ENCODE assay signal across 19 mouse cellular contexts in genomic region chr19:10038364-10038763, GRCm38 (mm10). TPM values are rescaled to one million over a fixed set of nuclear protein-coding genes. Genes with fewer than 3 reads are reported as not detected.
DNase-seq lines count a peak whose midpoint lies in the region; ATAC-seq and TF ChIP-seq lines count a peak whose summit lies in the region.
"Had no signal": no experiment of that assay in that cellular context is flagged by ENCODE, and none has a peak within 500 bp of the region (broad histone marks: within the 10 kb centered on the region; RNA-seq: fewer than 3 reads in every experiment).

No protein-coding gene starts in this region.

- 74% methylated on average over 3 of the region's 3 CpGs for WGBS in heart, embryonic 12.5 days
- 48% methylated on average over 3 of the region's 3 CpGs for WGBS in kidney, adult 2 months
- WGBS in kidney, embryonic 14.5 days: 83% methylated on average over 3 of the region's 3 CpGs
- 43% methylated on average over 3 of the region's 3 CpGs for WGBS in lung, embryonic 15.5 days
- 76% methylated on average over 3 of the region's 3 CpGs for WGBS in stomach, postnatal 0 days

- DNase-seq in heart, postnatal 4 days: no peak
- DNase-seq in kidney, adult 2 months: peak; percentile 84
- DNase-seq in lung, adult 18-20 months: no peak
- DNase-seq in stomach, postnatal 0 days (ENCODE audit: low spot score): no peak
- DNase-seq: B cell, adult 2 months; cerebellum, adult 11 months; forebrain, postnatal 0 days; gastrocnemius, adult 2 months; right cerebral cortex, adult 18-20 months; thymus, postnatal 4 days had no signal

- ATAC-seq in heart, embryonic 12.5 days (ENCODE audit: insufficient number of reproducible peaks, low FRiP score): no peak
- ATAC-seq in kidney, embryonic 14.5 days (ENCODE audit: low FRiP score, low TSS enrichment): no peak
- ATAC-seq in lung, embryonic 15.5 days (ENCODE audit: borderline replicate concordance, extremely low read depth, low FRiP score, low TSS enrichment): no peak
- ATAC-seq in stomach, postnatal 0 days (ENCODE audit: low FRiP score, low TSS enrichment): no peak
- ATAC-seq: forebrain, postnatal 0 days; inflammation-experienced regulatory T-cells, adult 6 months; midbrain, embryonic 13.5 days had no signal

- TF ChIP-seq EP300 in stomach, postnatal 0 days (optimal IDR thresholded peaks at IDR 0.05): no peak

- peaks cover 20% of the 10 kb centered on the region; the same call in 1 of the 2 replicates for H3K36me3 ChIP-seq in heart, embryonic 12.5 days
- H3K36me3 ChIP-seq in kidney, adult 2 months (ENCODE audit: control insufficient read depth, insufficient read depth, low read length): no peaks in the 10 kb centered on the region
- no peaks in the 10 kb centered on the region for H3K36me3 ChIP-seq in kidney, embryonic 14.5 days (ENCODE audit: control insufficient read depth, insufficient read depth, low read length)
- H3K36me3 ChIP-seq in lung, embryonic 15.5 days: no peaks in the 10 kb centered on the region
- H3K36me3 ChIP-seq in stomach, postnatal 0 days (ENCODE audit: control insufficient read depth, insufficient read depth, low read length): no peaks in the 10 kb centered on the region
- H3K36me3 ChIP-seq: midbrain, embryonic 13.5 days had no signal

- H3K27me3 ChIP-seq in heart, embryonic 12.5 days (replicated peaks): no peaks in the 10 kb centered on the region
- H3K27me3 ChIP-seq in kidney, adult 2 months (replicated peaks; ENCODE audit: control insufficient read depth, insufficient read depth, low read length): no peaks in the 10 kb centered on the region
- H3K27me3 ChIP-seq in kidney, embryonic 14.5 days (ENCODE audit: control insufficient read depth, insufficient read depth, low read length): no peaks in the 10 kb centered on the region
- no peaks in the 10 kb centered on the region for H3K27me3 ChIP-seq in lung, embryonic 15.5 days
- H3K27me3 ChIP-seq in stomach, postnatal 0 days (ENCODE audit: control insufficient read depth, insufficient read depth, low read length): no peaks in the 10 kb centered on the region
- H3K27me3 ChIP-seq: Patski had no signal

- H3K9me3 ChIP-seq in heart, embryonic 12.5 days (replicated peaks): no peaks in the 10 kb centered on the region
- H3K9me3 ChIP-seq in kidney, embryonic 14.5 days (ENCODE audit: control insufficient read depth, low read length): no peaks in the 10 kb centered on the region
- no peaks in the 10 kb centered on the region for H3K9me3 ChIP-seq in lung, embryonic 15.5 days
- no peaks in the 10 kb centered on the region for H3K9me3 ChIP-seq in stomach, postnatal 0 days (ENCODE audit: control insufficient read depth, low read length)
- H3K9me3 ChIP-seq: midbrain, embryonic 13.5 days had no signal

- peak overlapping the region; percentile 42 for H3K4me2 ChIP-seq in heart, embryonic 12.5 days
- H3K4me2 ChIP-seq in kidney, embryonic 14.5 days (replicated peaks; ENCODE audit: low read depth, low read length): no peak overlapping the region
- H3K4me2 ChIP-seq in lung, embryonic 15.5 days: peak overlapping the region; percentile 2; the same call in 1 of the 2 replicates
- 0 out of 2 replicates have a peak overlapping the region, but pooled peaks have one; percentile 2 for H3K4me2 ChIP-seq in stomach, postnatal 0 days (replicated peaks; ENCODE audit: low read depth)
- H3K4me2 ChIP-seq: midbrain, embryonic 13.5 days had no signal

- no peak for TF ChIP-seq POLR2A in kidney, adult 2 months (IDR thresholded peaks at IDR 0.05; ENCODE audit: low read depth, low read length)

- H3K9ac ChIP-seq in heart, embryonic 12.5 days: no peak overlapping the region
- H3K9ac ChIP-seq in kidney, embryonic 14.5 days (ENCODE audit: low read depth, low read length): no peak overlapping the region
- H3K9ac ChIP-seq in lung, embryonic 15.5 days: no peak overlapping the region
- H3K9ac ChIP-seq in stomach, postnatal 0 days (ENCODE audit: low read length): 0 out of 2 replicates have a peak overlapping the region, but pooled peaks have one; percentile 5
- H3K9ac ChIP-seq: forebrain, postnatal 0 days; midbrain, embryonic 13.5 days had no signal

- no peak overlapping the region for H3K4me3 ChIP-seq in heart, embryonic 12.5 days
- H3K4me3 ChIP-seq in kidney, adult 2 months (ENCODE audit: insufficient read depth, low read depth, low read length): no peak overlapping the region
- no peak overlapping the region for H3K4me3 ChIP-seq in kidney, embryonic 14.5 days (ENCODE audit: low read length)
- no peak overlapping the region for H3K4me3 ChIP-seq in lung, embryonic 15.5 days
- H3K4me3 ChIP-seq in stomach, postnatal 0 days (ENCODE audit: low read depth, low read length): no peak overlapping the region
- H3K4me3 ChIP-seq: gastrocnemius, adult 2 months; left cerebral cortex, adult 2 months; midbrain, embryonic 13.5 days; myocyte had no signal

- H3K27ac ChIP-seq in heart, embryonic 12.5 days (ENCODE audit: poor library complexity, severe bottlenecking): peak overlapping the region; percentile 87
- H3K27ac ChIP-seq in kidney, adult 2 months (ENCODE audit: insufficient read depth, low read depth, low read length): peak overlapping the region; percentile 95
- H3K27ac ChIP-seq in kidney, embryonic 14.5 days (ENCODE audit: low read depth, low read length): no peak overlapping the region
- peak overlapping the region; percentile 93 for H3K27ac ChIP-seq in lung, embryonic 15.5 days
- 0 out of 2 replicates have a peak overlapping the region, but pooled peaks have one; percentile 20 for H3K27ac ChIP-seq in stomach, postnatal 0 days (replicated peaks)
- H3K27ac ChIP-seq: left cerebral cortex, adult 2 months; midbrain, embryonic 13.5 days had no signal

- TF ChIP-seq CTCF in kidney, adult 2 months (conservative IDR thresholded peaks at IDR 0.05; ENCODE audit: insufficient read depth, insufficient read length, low read depth, low read length): no peak
- no peak for TF ChIP-seq CTCF in stomach, postnatal 0 days (IDR thresholded peaks at IDR 0.05; ENCODE audit: low read depth)

- peaks cover 55% of the 10 kb centered on the region for H3K4me1 ChIP-seq in heart, embryonic 12.5 days (replicated peaks)
- peaks cover 26% of the 10 kb centered on the region; the same call in 1 of the 2 replicates for H3K4me1 ChIP-seq in kidney, adult 2 months (ENCODE audit: control insufficient read depth, insufficient read depth, low read length)
- peaks cover 27% of the 10 kb centered on the region for H3K4me1 ChIP-seq in kidney, embryonic 14.5 days (ENCODE audit: control insufficient read depth, insufficient read depth, low read length)
- peaks cover 72% of the 10 kb centered on the region for H3K4me1 ChIP-seq in lung, embryonic 15.5 days
- H3K4me1 ChIP-seq in stomach, postnatal 0 days (replicated peaks; ENCODE audit: control insufficient read depth, insufficient read depth): peaks cover 3% of the 10 kb centered on the region

RNA-seq across cellular contexts. Expression of gene Fads3, which starts 3.0 kb away (rescaled TPM):
- 40.7 and 45.2 TPM in 2 replicates for polyA plus RNA-seq in heart, embryonic 12.5 days (2016; fragmentation: Nextera tagmentation; extraction: Ambion mirVana)
- total RNA-seq in heart, postnatal 4 days (2021): 10 to 100 TPM; 55.6 to 55.7 TPM
- 382 and 459 TPM in 2 replicates for polyA plus RNA-seq in kidney, adult 2 months (2012; rRNA removed)
- polyA plus RNA-seq in kidney, embryonic 14.5 days (2014; fragmentation: Nextera tagmentation; extraction: Ambion mirVana): 8.3 and 10.4 TPM in 2 replicates
- polyA plus RNA-seq in lung, embryonic 15.5 days (2015; fragmentation: Nextera tagmentation; extraction: Ambion mirVana): 54.5 and 64.1 TPM in 2 replicates
- 27.5 and 31.2 TPM in 2 replicates for polyA plus RNA-seq in stomach, postnatal 0 days (2015; fragmentation: Nextera tagmentation; extraction: Ambion mirVana)
- polyA plus RNA-seq: inflammation-experienced regulatory T-cells, adult 6 months had no signal

RNA-seq across cellular contexts. Expression of gene Rab3il1, which starts 36.9 kb away (rescaled TPM):
- 38.0 and 39.7 TPM in 2 replicates for polyA plus RNA-seq in heart, embryonic 12.5 days (2016; fragmentation: Nextera tagmentation; extraction: Ambion mirVana)
- total RNA-seq in heart, postnatal 4 days (2021): 10 to 100 TPM; 12.2 to 12.5 TPM
- polyA plus RNA-seq in kidney, adult 2 months (2012; rRNA removed): 66.0 and 90.9 TPM in 2 replicates
- polyA plus RNA-seq in kidney, embryonic 14.5 days (2014; fragmentation: Nextera tagmentation; extraction: Ambion mirVana): 20.3 and 26.2 TPM in 2 replicates
- polyA plus RNA-seq in lung, embryonic 15.5 days (2015; fragmentation: Nextera tagmentation; extraction: Ambion mirVana): 31.5 and 33.1 TPM in 2 replicates
- 14.7 and 14.8 TPM in 2 replicates for polyA plus RNA-seq in stomach, postnatal 0 days (2015; fragmentation: Nextera tagmentation; extraction: Ambion mirVana)
- polyA plus RNA-seq: inflammation-experienced regulatory T-cells, adult 6 months had no signal

RNA-seq across cellular contexts. Expression of gene Best1, which starts 36.9 kb away (rescaled TPM):
- polyA plus RNA-seq in heart, embryonic 12.5 days (2016; fragmentation: Nextera tagmentation; extraction: Ambion mirVana): 0.32 and 0.34 TPM in 2 replicates
- total RNA-seq in heart, postnatal 4 days (2021): not detected
- 0.33 and 0.38 TPM in 2 replicates for polyA plus RNA-seq in kidney, adult 2 months (2012; rRNA removed)
- polyA plus RNA-seq in kidney, embryonic 14.5 days (2014; fragmentation: Nextera tagmentation; extraction: Ambion mirVana): 1.1 and 1.2 TPM in 2 replicates
- polyA plus RNA-seq in lung, embryonic 15.5 days (2015; fragmentation: Nextera tagmentation; extraction: Ambion mirVana): 1.1 TPM in 2 replicates
- polyA plus RNA-seq in stomach, postnatal 0 days (2015; fragmentation: Nextera tagmentation; extraction: Ambion mirVana): 0.36 and 0.58 TPM in 2 replicates
- total RNA-seq: hematopoietic stem cell, adult 5-6 weeks had no signal
- polyA plus RNA-seq: Patski had no signal

RNA-seq across cellular contexts. Expression of gene Fth1, which starts 58.0 kb away (rescaled TPM):
- polyA plus RNA-seq in heart, embryonic 12.5 days (2016; fragmentation: Nextera tagmentation; extraction: Ambion mirVana): 2,254 and 2,412 TPM in 2 replicates
- 1,000 to 10,000 TPM; 1,376 to 1,487 TPM for total RNA-seq in heart, postnatal 4 days (2021)
- 8,110 and 8,726 TPM in 2 replicates for polyA plus RNA-seq in kidney, adult 2 months (2012; rRNA removed)
- 1,412 and 1,461 TPM in 2 replicates for polyA plus RNA-seq in kidney, embryonic 14.5 days (2014; fragmentation: Nextera tagmentation; extraction: Ambion mirVana)
- 1,860 and 1,896 TPM in 2 replicates for polyA plus RNA-seq in lung, embryonic 15.5 days (2015; fragmentation: Nextera tagmentation; extraction: Ambion mirVana)
- polyA plus RNA-seq in stomach, postnatal 0 days (2015; fragmentation: Nextera tagmentation; extraction: Ambion mirVana): 2,976 and 2,992 TPM in 2 replicates
